Mouse (Mus musculus) kidney, adult 2 months (tissue): ENCODE results near the gene Fosb.

Experiments used
- CTCF ChIP-seq: fragments of 200-500 bp; conservative IDR thresholded peaks from 2 replicates; pipeline ENCODE4 v1.5.1; 2011; ENCODE audit warnings: low read depth, mild to moderate bottlenecking, control low read depth, low read length, moderate library complexity, mixed read lengths; ENCODE audit not compliant: insufficient read depth, insufficient read length
- POLR2A ChIP-seq: fragments of 200-500 bp; IDR thresholded peaks from one replicate; pipeline ENCODE4 v1.6.1; 2011; ENCODE audit warnings: low read depth, low read length, control low read depth

DNA sequence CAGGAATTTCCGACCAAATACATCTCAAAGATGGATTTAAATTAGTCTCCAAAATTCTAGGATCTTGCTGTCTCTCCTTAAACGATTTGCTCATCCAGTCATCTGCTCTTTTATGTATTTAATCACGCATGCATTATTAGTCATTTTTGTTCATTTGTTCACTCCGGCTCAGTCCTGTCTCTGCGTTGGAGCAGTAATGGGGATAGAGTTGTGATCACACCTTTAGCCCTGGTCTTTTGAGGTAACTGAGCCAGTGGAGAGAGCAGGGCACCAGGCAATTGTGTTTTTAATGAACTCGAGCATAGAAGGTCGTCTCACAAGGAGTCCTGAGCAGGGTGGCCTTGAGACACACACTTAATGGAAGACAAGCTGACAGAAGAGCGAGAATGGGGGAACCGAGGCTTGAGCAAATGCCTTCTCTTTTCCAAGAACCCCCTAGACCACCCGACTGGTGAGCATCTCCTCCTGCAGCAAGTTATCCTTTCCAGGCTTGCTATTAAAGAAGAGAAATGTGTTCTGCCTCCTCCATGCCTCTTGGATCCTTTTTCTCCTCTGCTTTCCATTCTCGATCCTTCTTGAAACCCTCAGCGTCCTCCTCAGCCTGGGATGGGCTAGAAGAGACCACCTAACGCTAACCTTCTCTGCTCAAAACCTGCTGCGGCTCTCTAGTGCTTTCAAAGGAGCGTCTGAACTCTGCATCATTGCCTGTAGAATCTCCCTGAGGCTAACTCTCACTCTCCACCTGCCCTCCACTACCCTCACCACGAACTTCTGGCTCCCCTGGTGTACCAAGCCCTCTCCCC is 8.2 kb downstream of the Fosb start:
- TF ChIP-seq POLR2A, result no peak
- no peak for TF ChIP-seq CTCF
